Mouse (Mus musculus) C2C12 (cell line): Measurements from ENCODE around the gene Epdr1. TPM values are rescaled to one million over a fixed set of nuclear protein-coding genes. Genes with fewer than 3 reads are reported as not detected.

ENCODE experiments used
- H3K27me3 ChIP-seq: one replicate; pipeline ENCODE4 v1.6.1; 2011; ENCODE audit not compliant: control insufficient read depth, insufficient read depth, insufficient read length
- H3K36me3 ChIP-seq: one replicate; pipeline ENCODE4 v1.6.1; 2011; ENCODE audit not compliant: control insufficient read depth, insufficient read depth
- H3K4me3 ChIP-seq: one replicate; pipeline ENCODE4 v1.5.1; 2011; ENCODE audit warnings: mild to moderate bottlenecking, control low read depth; ENCODE audit not compliant: poor library complexity, insufficient read depth, severe bottlenecking
- H3K79me2 ChIP-seq: one replicate; pipeline ENCODE4 v1.6.1; 2011; ENCODE audit not compliant: control insufficient read depth, insufficient read depth
- H3K79me3 ChIP-seq: one replicate; pipeline ENCODE4 v1.6.1; 2011; ENCODE audit warnings: low read depth, control low read depth
- H3ac ChIP-seq: one replicate; pipeline ENCODE3; 2011; ENCODE audit warnings: low read depth; ENCODE audit not compliant: control insufficient read depth, insufficient read length
- CEBPB ChIP-seq: IDR thresholded peaks from one replicate; pipeline ENCODE4 v1.6.1; 2011; ENCODE audit warnings: low read depth, mild to moderate bottlenecking, control low read depth, moderate library complexity
- CTCF ChIP-seq: IDR thresholded peaks from one replicate; pipeline ENCODE4 v1.5.1; 2011; ENCODE audit not compliant: control insufficient read depth, insufficient read depth, insufficient read length
- FOSL1 ChIP-seq: IDR thresholded peaks from one replicate; pipeline ENCODE4 v1.8.0; 2011; ENCODE audit warnings: mild to moderate bottlenecking, low read length; ENCODE audit not compliant: poor library complexity, insufficient read depth, severe bottlenecking
- MAX ChIP-seq: IDR thresholded peaks from one replicate; pipeline ENCODE4 v1.6.1; 2011; ENCODE audit warnings: mild to moderate bottlenecking, control low read depth
- MYOD1 ChIP-seq: IDR thresholded peaks from one replicate; pipeline ENCODE4 v1.6.1; 2011; ENCODE audit warnings: low read depth; ENCODE audit not compliant: control insufficient read depth, insufficient read length
- MYOG ChIP-seq: IDR thresholded peaks from one replicate; pipeline ENCODE4 v1.6.1; 2011; ENCODE audit not compliant: control insufficient read depth, insufficient read length; ENCODE audit errors: extremely low read depth
- USF1 ChIP-seq: IDR thresholded peaks from one replicate; pipeline ENCODE4 v1.6.1; 2011; ENCODE audit warnings: low read depth, mild to moderate bottlenecking, control low read depth, moderate library complexity
- long read RNA-seq, 2 experiments: library from polyadenylated mRNA; unstranded; transcript quantifications; one replicate each; pipeline ENCODE4 v2.0.0; 2019 to 2020
- polyA plus RNA-seq: library from polyadenylated mRNA; unstranded; fragments of >200 nt; fragmentation: generic; extraction: Trizol; gene quantifications from one replicate; pipeline ENCODE4 v1.2.1, GENCODE M21; 2012; ENCODE audit warnings: missing spikeins

The Epdr1 gene
- polyA plus RNA-seq, result 30.6 TPM
- long read RNA-seq, experiment 1, transcript Epdr1-201 (3 exons, 2,363 nt), result major isoform, 78 of 96 reads
- long read RNA-seq, experiment 1, partial matches to known transcripts, result 2 of 96 reads
- long read RNA-seq, experiment 1, other reads (novel, unspliced or antisense), result 16 of 96 reads
- long read RNA-seq, experiment 2, transcript Epdr1-201 (3 exons, 2,363 nt), result major isoform, 514 of 518 reads
- long read RNA-seq, experiment 2, partial matches to known transcripts, result 2 of 518 reads
- long read RNA-seq, experiment 2, other reads (novel, unspliced or antisense), result 0 of 518 reads

DNA sequence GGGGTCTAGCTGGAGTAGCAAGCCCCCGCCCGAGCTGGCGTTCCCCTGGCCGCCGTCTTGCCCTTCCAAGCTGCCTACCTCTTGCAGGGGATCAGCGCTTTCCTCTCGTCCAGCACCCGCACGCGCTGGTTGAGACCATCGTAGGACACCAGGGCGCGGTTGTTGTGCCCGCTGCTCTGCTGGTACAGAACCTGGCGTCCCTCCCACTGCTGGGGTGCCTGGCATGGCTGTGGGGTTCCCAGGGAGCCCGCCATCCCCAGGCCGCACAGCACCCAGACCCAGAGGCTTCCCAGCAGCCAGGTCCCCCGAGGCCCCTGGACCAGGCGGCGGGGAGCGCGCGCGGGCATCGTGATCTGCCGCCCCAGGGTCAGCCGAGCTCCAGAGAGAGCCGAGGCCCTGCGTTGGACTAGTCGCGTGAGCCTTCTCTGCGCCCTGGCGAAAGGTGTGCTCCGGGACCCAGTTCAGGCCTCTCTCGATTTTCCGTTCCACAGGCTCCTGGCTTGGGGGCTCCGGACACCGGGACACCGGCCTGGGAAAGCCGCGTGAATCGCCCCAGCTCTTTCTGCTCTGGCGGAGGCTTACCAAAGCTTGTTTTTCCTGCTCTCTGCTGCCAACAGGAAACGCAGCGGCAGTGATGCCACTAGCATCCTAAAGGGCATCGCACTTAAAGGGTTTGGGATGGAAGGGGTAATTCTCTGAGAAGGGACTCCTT lies at the start of gene Epdr1:
Epdr1 (minus strand) TSS at position 712 of the 712 bp plus-strand sequence.
- Histone ChIP-seq H3K27me3 (no peaks in the 10 kb centered on the region), H3K36me3 (no peaks in the 10 kb centered on the region), H3ac (peak within 1 kb of the TSS; percentile 97), H3K79me3 (peaks cover 15% of the 10 kb centered on the region), H3K79me2 (peaks cover 38% of the 10 kb centered on the region), H3K4me3 (peak within 1 kb of the TSS; percentile 56)
- TF ChIP-seq FOSL1 (no peak), MYOD1 (no peak), MAX (peak; percentile 34), CEBPB (no peak), USF1 (no peak), CTCF (peak; percentile 34), MYOG (no peak)

- Histone ChIP-seq H3K27me3 (no peaks in the 10 kb centered on the region), H3K36me3 (no peaks in the 10 kb centered on the region), H3K4me3 (no peak overlapping the region), H3K79me2 (no peaks in the 10 kb centered on the region), H3K79me3 (no peaks in the 10 kb centered on the region), H3ac (no peak overlapping the region)
- TF ChIP-seq MAX (no peak), CTCF (no peak), CEBPB (no peak), MYOD1 (no peak), MYOG (no peak), FOSL1 (no peak), USF1 (no peak)
These were observed 48.8 kb upstream of the Epdr1 start for GRCm38 (mm10) chr13:19668355-19669140.

DNA sequence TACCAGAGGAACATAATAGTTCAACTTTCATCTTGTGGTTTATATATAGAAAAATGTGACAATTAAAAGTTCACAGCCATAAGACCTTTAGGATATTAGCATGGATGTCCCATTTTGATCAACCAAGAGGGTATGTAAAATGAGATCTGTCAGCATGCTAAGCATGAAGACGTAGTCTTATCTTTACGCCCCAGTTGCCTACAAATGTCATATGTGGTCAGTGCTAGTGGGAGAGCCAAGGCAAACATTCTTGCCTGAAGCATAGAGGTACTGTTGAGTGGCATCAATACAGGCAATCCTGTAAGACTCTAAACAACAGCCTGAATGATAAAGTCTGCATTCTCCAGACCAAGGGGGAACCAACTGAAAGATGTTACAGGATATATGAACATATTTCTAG lies 32.7 kb upstream of the Epdr1 start:
- Histone ChIP-seq H3K36me3 (no peaks in the 10 kb centered on the region), H3K79me3 (no peaks in the 10 kb centered on the region), H3K79me2 (no peaks in the 10 kb centered on the region), H3K27me3 (no peaks in the 10 kb centered on the region), H3ac (no peak overlapping the region), H3K4me3 (no peak overlapping the region)
- TF ChIP-seq CTCF (no peak), MAX (no peak), MYOG (no peak)

GRCm38 (mm10) chr13:19649824-19650223 lies 30.1 kb upstream of the Epdr1 start:
- Histone ChIP-seq H3K27me3 (no peaks in the 10 kb centered on the region), H3K79me3 (no peaks in the 10 kb centered on the region), H3K36me3 (no peaks in the 10 kb centered on the region), H3K4me3 (no peak overlapping the region), H3K79me2 (no peaks in the 10 kb centered on the region), H3ac (no peak overlapping the region)
- no peak for TF ChIP-seq MAX
- TF ChIP-seq CEBPB, result no peak

DNA sequence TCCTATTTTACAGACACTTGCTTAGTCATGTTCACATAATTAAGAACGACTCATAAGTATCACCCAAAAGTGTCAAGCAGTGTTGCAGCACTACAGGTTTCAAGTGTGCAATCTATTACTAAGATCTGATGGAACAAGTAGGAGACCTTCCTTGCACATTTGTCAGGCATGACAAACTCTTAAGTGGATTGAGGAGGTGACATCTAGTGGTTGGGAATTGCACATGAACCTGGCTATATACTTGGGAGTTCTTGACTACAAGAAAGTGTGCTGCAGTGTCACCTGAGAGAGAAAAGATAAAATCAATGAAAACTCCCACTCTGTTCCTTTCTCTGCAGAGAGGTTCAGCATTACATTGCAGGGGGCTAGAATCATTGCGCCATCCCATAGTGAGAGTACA lies 24.5 kb upstream of the Epdr1 start:
- H3K4me3 ChIP-seq, result no peak overlapping the region
- H3K79me3 ChIP-seq, result no peaks in the 10 kb centered on the region
- no peaks in the 10 kb centered on the region for H3K27me3 ChIP-seq
- no peak overlapping the region for H3ac ChIP-seq
- no peaks in the 10 kb centered on the region for H3K79me2 ChIP-seq
- no peaks in the 10 kb centered on the region for H3K36me3 ChIP-seq
- TF ChIP-seq CEBPB (no peak), MYOG (no peak), USF1 (no peak), MAX (no peak), CTCF (no peak), MYOD1 (no peak), FOSL1 (no peak)
